Mouse (Mus musculus): ENCODE results near the gene Zfp414.
"Not testable (repeated sequence)": the region's sequence is repeated elsewhere in the genome, so short reads cannot be mapped to it uniquely, and the experiment has no call there.

The Zfp414 gene

GRCm38 (mm10) chr17:33628621-33629486, at the start of gene Zfp414:
Zfp414 (plus strand) TSS chr17:33629090.
- DNase-seq (ENCODE audit: low spot score), result peak; percentile 88

DNA sequence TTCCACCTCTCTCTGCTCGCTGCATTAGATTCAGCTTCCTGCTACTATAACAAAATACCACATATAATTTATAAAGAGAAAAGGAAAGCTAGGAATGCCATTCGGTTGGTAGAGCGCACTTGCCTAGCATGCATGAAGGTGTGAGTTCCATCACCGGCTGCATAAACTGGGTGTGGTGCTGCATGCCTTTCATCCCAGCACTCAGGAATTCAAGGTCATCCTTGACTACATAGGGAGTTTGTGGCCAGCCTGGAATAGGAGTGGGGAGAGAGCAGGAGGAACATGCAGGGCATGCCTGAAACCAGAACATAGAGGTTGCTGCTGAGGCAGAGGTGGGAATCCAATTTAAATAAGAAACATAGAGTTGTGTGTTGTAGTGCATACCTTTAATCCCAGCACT, 44.8 kb upstream of the Zfp414 start:
- no peak for DNase-seq (ENCODE audit: low spot score)

DNA sequence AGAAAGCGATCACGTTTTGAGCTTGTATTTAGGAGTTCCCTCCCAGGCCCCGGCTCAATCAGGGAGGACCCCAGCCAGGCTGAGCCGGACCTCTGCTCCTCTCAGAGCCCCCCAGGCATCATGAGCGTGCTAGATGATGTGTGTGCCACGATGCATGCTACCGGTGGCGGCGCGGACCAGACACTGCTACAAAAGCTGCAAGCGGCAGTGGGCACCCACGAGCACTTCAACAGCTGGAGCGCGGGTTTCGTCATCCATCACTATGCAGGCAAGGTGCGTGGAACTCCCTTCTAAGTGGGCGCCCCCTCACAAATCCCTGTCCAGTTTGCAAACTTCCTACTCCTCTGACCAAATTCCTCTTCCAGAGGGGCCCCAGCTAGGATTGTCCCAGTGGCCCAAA, 42.9 kb upstream of the Zfp414 start:
- no peak for DNase-seq (ENCODE audit: low spot score)

GRCm38 (mm10) chr17:33597271-33597670, 31.6 kb upstream of the Zfp414 start:
- no peak for DNase-seq (ENCODE audit: low spot score)

DNA sequence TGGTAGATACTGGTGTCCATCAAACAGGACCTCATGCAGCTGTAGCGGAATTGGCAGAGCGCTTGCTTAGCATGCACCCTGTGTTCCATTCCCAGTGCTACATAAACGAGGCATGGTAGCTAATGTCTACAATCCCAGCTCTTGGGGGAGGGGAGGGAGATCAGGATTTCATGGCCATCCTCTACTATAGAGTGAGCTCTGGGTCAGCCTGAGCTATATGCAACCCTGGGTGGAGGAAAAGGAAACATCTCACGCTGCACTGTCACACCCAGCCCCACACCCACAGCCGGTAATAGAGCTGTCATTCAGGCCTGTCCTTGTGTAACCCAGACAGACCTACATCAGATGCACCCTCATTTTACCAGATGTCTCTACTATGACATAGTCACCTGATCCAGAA, 30.4 kb upstream of the Zfp414 start:
- no peak for DNase-seq (ENCODE audit: low spot score)

- no peak for DNase-seq (ENCODE audit: low spot score)
Observed at GRCm38 (mm10) chr17:33599836-33600475, 28.9 kb upstream of the Zfp414 start.

DNA sequence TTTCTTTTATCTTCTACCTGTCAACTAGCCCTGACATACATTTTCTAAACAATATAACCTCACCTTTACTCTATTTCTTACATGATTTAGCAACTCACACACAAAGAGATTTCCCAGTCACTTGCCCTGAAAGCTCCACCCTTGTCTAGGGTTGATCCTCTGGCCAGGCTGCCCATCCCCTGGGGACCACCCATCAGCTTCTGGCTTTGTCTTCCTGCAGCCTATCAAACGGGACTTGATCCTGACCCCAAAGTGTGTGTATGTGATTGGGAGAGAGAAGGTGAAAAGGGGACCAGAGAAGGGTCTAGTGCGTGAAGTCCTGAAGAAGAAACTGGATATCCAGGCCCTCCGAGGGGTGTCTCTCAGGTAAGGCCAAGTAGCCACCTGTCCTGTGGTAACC, 28.1 kb upstream of the Zfp414 start:
- no peak for DNase-seq (ENCODE audit: low spot score)

DNA sequence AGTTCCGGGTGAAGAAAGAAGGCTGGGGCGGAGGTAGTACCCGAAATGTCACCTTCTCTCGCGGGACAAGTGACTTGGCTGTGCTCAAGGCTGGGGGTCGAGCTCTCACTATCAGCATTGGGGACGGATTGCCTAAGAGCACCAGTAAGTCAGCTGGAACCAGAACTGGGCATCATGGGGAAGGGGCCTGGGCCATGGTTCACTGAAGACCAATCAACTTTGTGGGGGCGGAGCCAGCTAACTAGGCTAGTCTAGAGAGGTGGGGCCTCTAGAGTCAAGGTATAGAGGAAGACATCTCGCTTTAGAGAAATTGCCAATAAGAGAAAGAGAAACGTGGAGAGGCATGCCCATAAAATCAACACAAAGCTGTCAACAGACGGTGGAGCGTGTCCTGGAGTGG, 26.9 kb upstream of the Zfp414 start:
- DNase-seq (ENCODE audit: low spot score), result no peak

DNA sequence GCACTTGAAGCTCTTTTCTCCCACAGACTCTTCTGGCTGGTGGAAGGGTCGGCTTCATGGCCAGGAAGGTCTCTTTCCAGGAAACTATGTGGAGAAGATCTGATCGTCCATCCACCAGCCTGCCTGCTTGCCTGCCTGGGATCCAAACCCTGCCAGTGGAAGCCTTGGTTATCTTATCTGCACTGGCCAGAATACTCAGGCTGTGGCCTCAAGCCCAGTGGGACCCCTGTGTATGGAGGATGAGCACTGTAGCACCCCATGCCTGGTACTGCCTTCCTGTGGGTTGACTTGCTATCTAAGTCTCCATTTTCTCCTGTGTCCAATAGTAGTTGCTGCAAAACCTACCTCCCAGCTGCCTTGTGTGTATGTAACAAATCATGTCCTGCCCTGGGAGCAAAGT, 21.6 kb upstream of the Zfp414 start:
- DNase-seq (ENCODE audit: low spot score), result no peak

- no peak for DNase-seq (ENCODE audit: low spot score)
Observed at GRCm38 (mm10) chr17:33610548-33610947, 18.3 kb upstream of the Zfp414 start.

- not testable (repeated sequence) for DNase-seq (ENCODE audit: low spot score)
Observed at GRCm38 (mm10) chr17:33613726-33614125, 15.2 kb upstream of the Zfp414 start.

- no peak for DNase-seq (ENCODE audit: low spot score)
Observed at GRCm38 (mm10) chr17:33627281-33627680, 1.6 kb upstream of the Zfp414 start.

DNA sequence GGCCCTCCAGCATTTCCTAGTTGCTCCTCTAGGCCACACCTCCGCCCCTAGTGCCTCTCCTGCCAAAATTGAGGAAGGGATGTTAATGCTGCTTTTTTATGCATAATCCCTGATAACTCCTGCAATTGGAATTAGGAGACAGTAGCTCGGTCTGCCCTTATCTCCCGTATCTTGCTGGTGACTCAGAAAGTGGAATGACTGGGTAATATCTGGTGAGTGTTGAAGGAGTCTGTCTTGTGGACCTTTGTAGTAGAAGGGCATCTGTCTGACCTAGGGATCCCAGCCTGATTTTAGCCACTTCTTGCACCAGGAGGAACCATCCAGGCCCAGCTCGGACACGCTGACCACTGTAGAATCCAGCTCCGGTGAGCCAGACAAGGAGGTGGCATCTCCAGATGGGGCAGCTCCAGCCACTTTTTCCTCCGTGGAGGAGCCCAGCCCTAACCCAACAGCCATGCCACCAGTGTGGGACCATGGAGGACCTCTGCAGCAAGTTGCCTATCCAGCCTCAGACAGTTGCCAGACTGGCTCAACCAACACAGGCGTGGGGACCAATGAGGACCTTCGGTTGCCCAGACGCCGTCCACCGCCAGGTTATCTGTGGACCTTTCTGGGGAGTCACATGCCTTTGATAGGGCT, 716 bp downstream of the Zfp414 start:
- no peak for DNase-seq (ENCODE audit: low spot score)

- DNase-seq (ENCODE audit: low spot score), result no peak
Observed at GRCm38 (mm10) chr17:33630171-33630895, 1.4 kb downstream of the Zfp414 start.

GRCm38 (mm10) chr17:33631236-33631635, 2.3 kb downstream of the Zfp414 start:
- DNase-seq (ENCODE audit: low spot score), result no peak

GRCm38 (mm10) chr17:33631796-33632195, 2.9 kb downstream of the Zfp414 start:
- DNase-seq (ENCODE audit: low spot score), result no peak

GRCm38 (mm10) chr17:33637038-33637437, 8.1 kb downstream of the Zfp414 start:
- no peak for DNase-seq (ENCODE audit: low spot score)

DNA sequence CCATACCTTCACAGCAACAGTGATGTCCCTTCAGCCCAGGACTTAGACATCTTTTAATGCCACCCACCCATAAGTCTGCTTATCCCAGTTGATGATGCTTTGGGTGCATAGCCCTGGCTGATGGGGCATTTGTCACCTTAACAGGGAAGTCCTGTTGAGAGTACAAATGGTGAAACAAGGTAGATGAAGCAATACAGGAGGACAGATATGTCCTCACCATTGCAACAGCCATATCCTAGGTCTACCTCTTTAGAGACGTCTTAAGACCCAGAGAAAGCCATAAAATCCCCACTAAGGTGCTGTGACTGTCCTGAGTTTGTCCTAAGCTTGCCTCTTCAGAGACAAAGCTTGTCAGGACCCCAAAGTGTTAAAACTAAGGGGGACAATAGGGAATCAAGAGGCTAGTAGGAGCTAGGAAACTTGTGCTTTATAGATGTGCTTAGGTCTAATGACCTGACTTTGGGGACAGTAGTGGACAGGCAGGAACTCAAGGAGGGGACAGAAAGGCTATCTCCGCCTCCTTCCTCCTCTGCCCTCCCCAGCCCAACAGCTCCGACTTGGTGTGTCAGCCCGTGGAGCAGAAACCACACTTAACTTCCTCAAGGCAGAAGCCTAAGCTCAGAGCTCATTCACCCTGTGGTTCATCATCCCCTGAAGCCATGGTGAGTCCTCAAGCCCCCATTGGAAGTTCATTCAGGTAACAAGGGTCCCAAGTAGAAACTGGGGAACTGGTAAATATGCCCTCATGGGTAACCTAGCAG, 8.8 kb downstream of the Zfp414 start, which contains the start of gene Pram1:
Pram1 (plus strand) TSS at position 541 of the 761 bp plus-strand sequence.
- DNase-seq (ENCODE audit: low spot score), result no peak

DNA sequence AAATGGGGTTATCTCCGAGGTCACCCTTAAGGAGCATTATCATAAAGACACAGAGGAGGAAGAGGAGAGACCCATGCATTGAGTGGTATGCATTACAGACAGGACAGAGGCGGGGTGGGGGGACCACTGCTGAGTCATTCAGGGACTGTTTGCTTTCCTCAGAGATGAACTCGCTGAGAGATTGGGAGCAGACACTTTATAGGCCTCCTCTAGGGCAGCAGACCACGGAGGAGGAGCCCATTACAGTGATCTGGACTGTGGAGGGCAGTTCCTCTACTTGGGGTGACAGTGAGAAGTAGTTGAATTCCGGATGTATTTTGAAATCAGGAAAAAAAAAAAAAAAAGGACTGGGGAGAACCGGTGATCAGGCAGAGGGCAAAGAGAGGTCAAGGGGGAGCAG, 10.9 kb downstream of the Zfp414 start:
- no peak for DNase-seq (ENCODE audit: low spot score)

DNA sequence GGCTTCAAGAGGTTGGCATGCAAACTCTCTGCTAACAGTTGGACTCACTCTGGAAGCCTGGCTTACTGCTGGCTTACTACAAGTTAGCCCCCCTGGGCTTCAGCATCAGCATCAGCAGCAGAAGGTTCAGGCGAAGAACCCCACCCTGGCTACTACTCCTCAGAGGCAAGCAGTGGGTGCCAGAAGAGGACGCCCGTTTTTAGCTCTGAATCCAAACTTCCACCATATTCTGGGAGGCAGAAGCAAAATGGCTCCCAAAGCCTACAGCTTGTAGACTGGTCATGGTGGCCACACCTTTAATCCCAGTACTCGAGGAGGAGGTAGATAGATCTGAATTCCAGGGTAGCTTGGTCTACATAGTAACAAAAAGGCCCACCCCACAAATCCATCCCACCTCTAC, 15.2 kb downstream of the Zfp414 start:
- DNase-seq (ENCODE audit: low spot score), result no peak

DNA sequence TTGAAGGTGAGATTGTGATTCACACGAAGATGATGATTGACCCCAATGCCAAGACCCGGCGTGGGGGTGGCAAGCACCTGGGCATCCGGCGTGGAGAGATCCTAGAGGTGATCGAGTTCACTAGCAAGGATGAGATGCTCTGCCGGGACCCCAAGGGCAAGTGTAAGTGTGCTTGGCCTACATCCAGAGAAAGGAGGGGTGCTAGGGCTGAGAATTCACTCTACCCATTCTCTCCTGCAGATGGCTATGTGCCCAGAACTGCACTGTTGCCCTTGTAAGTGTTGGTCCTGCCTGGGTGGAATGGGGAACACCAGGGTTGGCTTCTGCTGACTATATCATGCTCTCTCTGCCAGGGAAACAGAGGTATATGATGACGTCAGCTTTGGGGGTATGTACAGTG, 16.2 kb downstream of the Zfp414 start:
- DNase-seq (ENCODE audit: low spot score), result no peak
